Mouse (Mus musculus) testis, adult 2 months (tissue): ENCODE data around the gene Sh3bp5. TPM values are rescaled to one million over a fixed set of nuclear protein-coding genes. Genes with fewer than 3 reads are reported as not detected.

ENCODE experiments used
- H3K27ac ChIP-seq: fragments of 200-500 bp; 2 replicates; pipeline ENCODE4 v1.5.1; 2012; ENCODE audit warnings: low read depth, low read length; ENCODE audit not compliant: control insufficient read depth, insufficient read depth
- H3K27me3 ChIP-seq: fragments of 200-500 bp; 2 replicates; pipeline ENCODE4 v1.6.1; 2012; ENCODE audit warnings: mild to moderate bottlenecking, low read length, moderate library complexity; ENCODE audit not compliant: control insufficient read depth, insufficient read depth
- H3K36me3 ChIP-seq: fragments of 200-500 bp; 2 replicates; pipeline ENCODE4 v1.6.1; 2012; ENCODE audit warnings: mild to moderate bottlenecking, low read length; ENCODE audit not compliant: control insufficient read depth, insufficient read depth
- H3K4me1 ChIP-seq: fragments of 200-500 bp; 2 replicates; pipeline ENCODE4 v1.6.1; 2012; ENCODE audit warnings: low read length; ENCODE audit not compliant: control insufficient read depth, insufficient read depth
- H3K4me3 ChIP-seq: fragments of 200-500 bp; 2 replicates; pipeline ENCODE4 v1.5.1; 2012; ENCODE audit warnings: low read depth, mild to moderate bottlenecking, low read length, moderate library complexity, mixed read lengths; ENCODE audit not compliant: control insufficient read depth
- CTCF ChIP-seq: fragments of 200-500 bp; IDR thresholded peaks from 2 replicates; pipeline ENCODE4 v1.5.1; 2012; ENCODE audit warnings: low read depth, mild to moderate bottlenecking, inconsistent platforms, low read length, moderate library complexity; ENCODE audit not compliant: control insufficient read depth, insufficient read depth, insufficient replicate concordance
- POLR2A ChIP-seq: fragments of 200-500 bp; IDR thresholded peaks from 2 replicates; pipeline ENCODE4 v1.6.1; 2012; ENCODE audit warnings: low read depth, mild to moderate bottlenecking, inconsistent platforms, low read length, moderate library complexity; ENCODE audit not compliant: control insufficient read depth
- polyA plus RNA-seq: library from polyadenylated mRNA; depleted of rRNA; stranded (reverse); fragments of >200 nt; gene quantifications from 2 replicates; pipeline ENCODE4 v1.2.3, GENCODE M21; 2012

The Sh3bp5 gene
- polyA plus RNA-seq, 1 experiment = 41.2 TPM

- Histone ChIP-seq H3K4me1 (no peaks in the 10 kb centered on the region), H3K4me3 (no peak overlapping the region), H3K36me3 (no peaks in the 10 kb centered on the region), H3K27me3 (no peaks in the 10 kb centered on the region), H3K27ac (no peak overlapping the region)
- TF ChIP-seq CTCF = no peak
- TF ChIP-seq POLR2A = no peak
Observed at GRCm38 (mm10) chr14:31420985-31421384, 14.9 kb downstream of the Sh3bp5 start.

GRCm38 (mm10) chr14:31420562-31420961 is 15.3 kb downstream of the Sh3bp5 start:
- no peak for TF ChIP-seq CTCF
- no peak for TF ChIP-seq POLR2A
- H3K36me3 ChIP-seq = no peaks in the 10 kb centered on the region
- no peaks in the 10 kb centered on the region for H3K27me3 ChIP-seq
- no peak overlapping the region for H3K27ac ChIP-seq
- no peak overlapping the region for H3K4me3 ChIP-seq
- H3K4me1 ChIP-seq = no peaks in the 10 kb centered on the region

GRCm38 (mm10) chr14:31420135-31420534 is 15.7 kb downstream of the Sh3bp5 start:
- H3K27me3 ChIP-seq = no peaks in the 10 kb centered on the region
- H3K4me3 ChIP-seq = no peak overlapping the region
- no peaks in the 10 kb centered on the region for H3K4me1 ChIP-seq
- H3K36me3 ChIP-seq = no peaks in the 10 kb centered on the region
- TF ChIP-seq POLR2A = no peak
- TF ChIP-seq CTCF = no peak
- no peak overlapping the region for H3K27ac ChIP-seq

- peaks cover 2% of the 10 kb centered on the region; the same call in 1 of the 2 replicates for H3K4me1 ChIP-seq
Observed at GRCm38 (mm10) chr14:31419279-31419678, 16.6 kb downstream of the Sh3bp5 start.

GRCm38 (mm10) chr14:31416835-31417549 is 18.9 kb downstream of the Sh3bp5 start:
- no peaks in the 10 kb centered on the region for H3K36me3 ChIP-seq
- H3K4me3 ChIP-seq = peak overlapping the region; percentile 65
- no peak for TF ChIP-seq CTCF
- TF ChIP-seq POLR2A = no peak
- H3K27me3 ChIP-seq = no peaks in the 10 kb centered on the region
- no peak overlapping the region for H3K27ac ChIP-seq
- peaks cover 4% of the 10 kb centered on the region for H3K4me1 ChIP-seq

More at GRCm38 (mm10) chr14:31419279-31419678, 16.6 kb downstream of the Sh3bp5 start:
- Histone ChIP-seq H3K27me3 (no peaks in the 10 kb centered on the region), H3K4me3 (peak overlapping the region; percentile 34), H3K27ac (no peak overlapping the region), H3K36me3 (no peaks in the 10 kb centered on the region)
- TF ChIP-seq CTCF = no peak

GRCm38 (mm10) chr14:31416411-31416810 is 19.5 kb downstream of the Sh3bp5 start:
- Histone ChIP-seq H3K4me3 (no peak overlapping the region), H3K27me3 (no peaks in the 10 kb centered on the region), H3K27ac (no peak overlapping the region), H3K4me1 (peaks cover 4% of the 10 kb centered on the region), H3K36me3 (no peaks in the 10 kb centered on the region)
- TF ChIP-seq CTCF (no peak), POLR2A (no peak)

GRCm38 (mm10) chr14:31414967-31415376 is 20.9 kb downstream of the Sh3bp5 start:
- H3K4me1 ChIP-seq = peaks cover 4% of the 10 kb centered on the region

More at GRCm38 (mm10) chr14:31414967-31415376, 20.9 kb downstream of the Sh3bp5 start:
- no peak overlapping the region for H3K4me3 ChIP-seq
- no peaks in the 10 kb centered on the region for H3K36me3 ChIP-seq
- no peak for TF ChIP-seq CTCF
- no peak for TF ChIP-seq POLR2A
- no peak overlapping the region for H3K27ac ChIP-seq
- no peaks in the 10 kb centered on the region for H3K27me3 ChIP-seq
